Mouse (Mus musculus): ENCODE data around the gene Igdcc3.

DNA sequence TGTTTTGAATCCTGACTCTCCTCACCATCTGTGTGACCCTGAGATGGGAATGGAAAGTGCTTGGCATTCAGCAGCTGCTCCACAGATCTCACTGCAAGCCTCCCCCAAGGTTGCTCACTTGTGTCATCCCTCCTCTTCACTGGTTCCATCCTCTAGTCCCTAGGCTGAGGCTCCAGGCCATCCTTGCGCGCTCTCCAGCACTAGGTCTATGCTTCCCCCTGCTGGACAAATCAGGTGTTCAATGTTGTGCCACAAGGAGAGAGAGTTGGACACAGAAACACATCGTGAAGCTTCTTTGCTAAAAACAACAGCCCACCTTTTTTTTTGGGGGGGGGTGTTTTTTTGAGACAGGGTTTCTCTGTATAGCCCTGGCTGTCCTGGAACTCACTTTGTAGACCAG is 20.1 kb upstream of the Igdcc3 start:
- TF ChIP-seq EP300 (IDR thresholded peaks at IDR 0.05) (no peak), CTCF (IDR thresholded peaks at IDR 0.05) (peak; percentile 95)

All from lung, postnatal 0 days (tissue).